Mouse (Mus musculus): ENCODE results near the gene Zfp697.
"Not testable (repeated sequence)": the region's sequence is repeated elsewhere in the genome, so short reads cannot be mapped to it uniquely, and the experiment has no call there.

- not testable (repeated sequence) for TF ChIP-seq CTCF, EP300 (IDR thresholded peaks at IDR 0.05)
Measured at GRCm38 (mm10) chr3:98507229-98507628, 125.0 kb downstream of the Zfp697 start.
